Mouse (Mus musculus) heart, adult 2 months (tissue): ENCODE data around the gene Gtf3c5.

ENCODE experiments used
- CTCF ChIP-seq: fragments of 200-600 bp; IDR thresholded peaks from 2 replicates; pipeline ENCODE4 v1.8.1; 2022; ENCODE audit warnings: antibody characterized with exemption, mild to moderate bottlenecking, moderate library complexity
- EP300 ChIP-seq: fragments of 200-500 bp; IDR thresholded peaks from 2 replicates; pipeline ENCODE4 v1.6.1; 2011; ENCODE audit warnings: low read depth, low read length, control low read depth; ENCODE audit not compliant: insufficient read depth
- POLR2A ChIP-seq: fragments of 200-500 bp; IDR thresholded peaks from 2 replicates; pipeline ENCODE4 v1.6.1; 2011; ENCODE audit warnings: mild to moderate bottlenecking, low read depth, low read length, control low read depth; ENCODE audit not compliant: insufficient read depth

DNA sequence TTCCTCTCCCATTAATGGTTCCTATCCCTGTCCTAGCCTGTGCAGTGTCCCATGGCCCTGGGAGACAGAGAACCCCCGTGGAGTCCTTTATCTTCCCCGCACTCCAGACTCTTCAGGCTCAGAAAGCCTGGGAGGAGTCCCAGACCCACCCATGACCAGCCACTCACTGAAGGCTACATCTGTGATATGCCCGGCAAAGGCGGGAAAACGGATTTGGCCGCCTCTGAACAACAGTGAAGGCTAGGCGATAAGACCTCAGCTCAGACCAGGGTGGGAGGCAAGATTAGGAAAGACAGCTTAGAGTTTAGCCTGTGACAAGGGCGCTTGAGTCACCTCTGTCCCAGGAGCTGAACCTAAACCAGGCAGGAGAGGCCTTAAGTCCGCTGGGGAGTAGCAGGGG, 33.3 kb upstream of the Gtf3c5 start:
- TF ChIP-seq CTCF = no peak
- TF ChIP-seq EP300 = no peak
- TF ChIP-seq POLR2A = no peak
